Mouse (Mus musculus): Measurements from ENCODE around the gene Slc16a3.

Slc16a3 gene

GRCm38 (mm10) chr11:120979711-120980426, 31.6 kb downstream of the Slc16a3 start:
- no peak for DNase-seq

DNA sequence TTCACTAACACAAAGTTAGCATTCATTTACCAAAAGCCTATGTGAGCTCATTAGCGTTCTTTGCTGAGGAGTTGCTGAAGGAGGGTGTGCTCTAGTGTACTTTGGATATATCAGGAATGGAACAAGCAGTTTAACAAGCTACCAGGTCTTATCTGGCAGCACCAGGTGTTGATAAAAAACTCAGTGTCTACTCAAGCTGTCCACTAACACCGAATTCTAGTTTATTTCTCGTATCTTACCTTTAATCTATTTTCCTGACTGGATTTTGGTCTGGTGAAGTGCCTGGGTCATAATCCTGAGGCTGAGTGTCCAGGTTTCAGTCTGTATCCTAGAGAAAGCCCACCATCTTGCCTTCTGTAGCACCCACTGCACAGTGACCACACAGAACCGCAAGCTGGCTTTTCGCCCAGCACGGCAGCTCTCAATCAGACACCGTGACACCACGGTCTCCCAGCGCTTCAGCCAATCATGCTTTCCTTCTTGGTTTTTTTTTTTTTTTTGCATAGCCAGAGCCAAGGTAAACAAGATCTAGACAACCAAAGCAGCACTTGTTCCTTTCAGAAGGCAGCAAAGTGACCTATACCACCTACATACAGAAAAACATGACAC, 32.3 kb downstream of the Slc16a3 start:
- no peak for DNase-seq

DNA sequence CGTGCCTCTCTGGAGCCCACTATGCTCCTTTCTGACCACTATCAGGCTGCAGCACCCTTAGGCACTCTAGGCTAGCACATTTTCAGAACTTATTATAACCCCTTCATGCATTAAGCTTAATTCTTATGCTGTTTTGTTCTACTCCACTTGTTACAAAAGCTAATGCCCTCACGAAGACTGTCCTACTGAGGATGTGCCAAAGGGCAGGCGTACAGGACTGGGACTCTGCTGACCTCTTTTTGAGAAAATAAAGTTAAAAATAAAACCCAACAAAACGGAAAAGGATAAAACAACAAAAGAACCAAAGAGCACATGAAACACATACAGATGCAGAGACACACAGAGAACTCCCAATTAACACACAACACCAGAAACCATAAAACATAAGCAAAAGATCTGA, 33.4 kb downstream of the Slc16a3 start:
- DNase-seq: no peak

DNA sequence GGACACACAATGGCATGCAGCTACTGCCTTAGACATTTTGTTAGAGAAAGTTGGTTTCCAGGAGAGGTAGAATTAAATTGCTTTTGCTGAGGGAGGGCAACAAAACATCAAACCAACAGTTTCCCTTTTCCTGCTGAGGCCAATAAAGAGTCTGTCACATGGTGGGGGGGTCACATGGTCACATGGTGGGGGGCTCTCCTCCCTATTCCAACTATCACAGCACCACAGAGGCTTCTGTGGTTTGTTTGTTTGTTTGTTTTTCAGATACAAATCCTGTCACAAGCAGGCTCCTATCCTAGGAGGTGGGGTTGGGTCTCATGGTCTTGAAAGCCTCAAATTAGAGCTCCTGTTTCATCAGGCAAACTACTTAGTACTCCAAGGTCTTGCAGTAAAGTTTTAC, 34.2 kb downstream of the Slc16a3 start:
- DNase-seq: no peak

DNA sequence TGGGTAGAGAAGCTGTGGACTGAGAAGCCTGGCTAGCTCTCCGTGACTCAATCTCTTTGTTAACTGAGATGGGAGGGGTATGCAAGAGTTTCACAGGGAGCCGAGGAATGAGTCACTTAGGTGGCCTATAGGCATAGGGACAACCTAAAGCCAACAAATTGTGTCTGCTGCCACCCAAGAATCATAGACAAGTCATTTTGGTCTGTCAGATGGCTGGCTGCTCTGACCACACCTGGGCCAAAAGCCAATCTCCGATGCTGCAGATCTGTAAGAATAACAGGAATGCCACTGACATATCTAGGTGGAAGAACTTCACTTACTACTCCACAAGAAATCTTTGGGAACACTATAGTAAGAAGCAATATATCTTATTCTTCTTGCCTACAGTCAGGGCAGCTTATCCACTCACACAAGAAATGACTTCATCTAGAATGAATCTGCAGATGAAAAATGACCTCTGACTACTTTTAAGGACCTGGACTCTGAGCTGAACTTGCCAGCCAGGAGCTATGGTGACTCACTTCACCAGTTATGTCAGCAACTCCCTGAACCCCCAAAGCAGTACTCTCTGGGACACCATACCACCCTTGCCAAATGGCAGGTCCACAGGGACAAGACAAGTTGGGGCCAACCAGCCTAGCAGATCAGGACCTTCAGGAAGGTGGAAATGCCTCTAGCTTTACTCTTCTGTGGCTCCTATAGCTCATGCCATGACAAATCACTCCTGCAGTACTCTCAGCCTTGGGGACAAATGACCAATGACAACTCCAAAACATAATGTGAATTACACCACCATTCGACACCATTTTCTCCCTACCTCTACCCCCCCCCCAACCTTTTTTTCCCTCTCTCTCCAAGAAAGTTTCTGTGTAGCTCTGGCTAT, 36.4 kb downstream of the Slc16a3 start:
- DNase-seq: no peak

GRCm38 (mm10) chr11:120987608-120988007, 39.3 kb downstream of the Slc16a3 start:
- no peak for DNase-seq

- DNase-seq: no peak
Observed at GRCm38 (mm10) chr11:120988410-120988809, 40.1 kb downstream of the Slc16a3 start.

GRCm38 (mm10) chr11:120989523-120989922, 41.2 kb downstream of the Slc16a3 start:
- DNase-seq: no peak

- peak; percentile 64 for DNase-seq
Observed at GRCm38 (mm10) chr11:120990126-120990781, 42.0 kb downstream of the Slc16a3 start.

GRCm38 (mm10) chr11:120990951-120991526, 42.8 kb downstream of the Slc16a3 start, which contains the start of gene Csnk1d:
Gene Csnk1d (minus strand): TSS chr11:120991330.
- peak; percentile 96 for DNase-seq

GRCm38 (mm10) chr11:120991791-120992190, 43.5 kb downstream of the Slc16a3 start:
- no peak for DNase-seq

DNA sequence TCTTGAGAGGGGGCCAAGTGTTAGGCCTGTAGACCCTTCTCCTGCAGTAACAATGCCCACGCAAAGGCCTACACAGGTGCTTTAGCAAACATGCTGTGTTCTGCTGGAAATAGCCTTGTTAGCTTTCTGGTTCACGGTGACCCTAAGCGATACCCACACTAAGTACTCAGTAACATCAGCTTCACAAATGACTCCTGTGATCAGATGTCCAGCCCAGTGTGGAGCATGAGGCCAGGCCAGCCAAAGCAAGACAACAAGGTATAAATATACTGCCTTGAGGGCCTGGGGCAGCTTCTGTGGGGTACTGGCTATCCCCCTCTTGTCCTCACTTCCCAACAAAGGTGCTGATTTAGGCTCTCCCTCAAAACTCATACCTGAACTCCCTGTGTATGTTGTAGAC, 44.8 kb downstream of the Slc16a3 start:
- DNase-seq: no peak

GRCm38 (mm10) chr11:120993586-120993985, 45.3 kb downstream of the Slc16a3 start:
- no peak for DNase-seq

DNA sequence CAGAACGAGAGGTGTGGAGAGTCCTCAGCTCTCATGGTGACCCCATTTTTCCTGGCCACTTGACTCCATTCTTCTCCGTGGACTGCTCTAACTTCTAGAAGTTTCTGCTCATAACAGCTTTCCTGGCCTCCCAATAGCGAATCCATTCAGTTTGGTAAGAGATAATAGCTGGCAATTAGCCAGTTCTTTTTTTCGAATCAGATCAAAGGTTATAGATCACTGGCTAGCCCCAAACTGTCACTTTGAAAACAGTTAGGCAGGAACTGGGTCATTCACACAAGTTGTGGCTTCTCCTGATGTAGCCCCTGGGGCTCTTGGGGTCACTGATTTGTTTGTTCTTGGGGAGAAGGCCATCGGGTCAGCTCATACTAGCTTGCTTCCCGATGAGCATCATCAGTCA, 46.5 kb downstream of the Slc16a3 start:
- no peak for DNase-seq

DNA sequence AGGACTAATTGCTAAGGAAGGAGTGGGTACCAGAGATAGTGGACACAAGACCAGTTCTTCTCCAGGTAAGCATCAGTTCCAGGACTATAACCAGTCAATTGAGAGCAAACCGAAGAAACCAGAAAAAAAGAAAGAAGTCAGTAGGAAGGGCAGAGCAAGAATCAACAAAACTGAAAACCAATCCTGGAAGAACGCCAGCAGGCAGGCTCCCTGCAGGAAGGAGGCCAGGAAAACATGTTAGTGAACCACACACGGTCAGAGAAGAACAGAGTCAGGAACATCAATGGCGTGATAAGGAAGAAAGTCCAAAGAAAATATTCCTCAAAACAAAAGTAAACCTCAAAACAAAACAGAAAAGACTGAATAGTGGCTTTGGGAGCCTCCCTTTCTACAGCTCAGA, 53.7 kb downstream of the Slc16a3 start:
- DNase-seq: no peak

DNA sequence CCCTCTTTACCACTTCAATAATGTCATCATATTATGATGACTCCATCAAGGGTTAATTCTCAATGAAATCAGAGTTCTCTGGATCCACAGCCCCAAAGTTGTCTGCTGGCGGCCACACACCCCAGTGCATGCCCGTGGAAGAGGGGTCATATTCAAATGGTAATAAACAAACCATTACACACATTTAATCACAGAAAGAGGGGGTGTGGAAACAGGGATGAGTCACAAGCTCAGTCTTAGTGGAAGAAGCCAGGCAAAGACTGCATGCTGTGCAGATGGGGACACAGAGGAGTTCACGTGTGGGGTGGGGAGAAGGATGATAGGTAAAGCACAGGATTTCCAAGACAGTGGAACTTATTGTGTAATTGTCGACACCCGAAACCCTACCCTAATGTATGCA, 56.0 kb downstream of the Slc16a3 start:
- DNase-seq: no peak

GRCm38 (mm10) chr11:121006184-121006583, 57.9 kb downstream of the Slc16a3 start:
- DNase-seq: no peak

DNA sequence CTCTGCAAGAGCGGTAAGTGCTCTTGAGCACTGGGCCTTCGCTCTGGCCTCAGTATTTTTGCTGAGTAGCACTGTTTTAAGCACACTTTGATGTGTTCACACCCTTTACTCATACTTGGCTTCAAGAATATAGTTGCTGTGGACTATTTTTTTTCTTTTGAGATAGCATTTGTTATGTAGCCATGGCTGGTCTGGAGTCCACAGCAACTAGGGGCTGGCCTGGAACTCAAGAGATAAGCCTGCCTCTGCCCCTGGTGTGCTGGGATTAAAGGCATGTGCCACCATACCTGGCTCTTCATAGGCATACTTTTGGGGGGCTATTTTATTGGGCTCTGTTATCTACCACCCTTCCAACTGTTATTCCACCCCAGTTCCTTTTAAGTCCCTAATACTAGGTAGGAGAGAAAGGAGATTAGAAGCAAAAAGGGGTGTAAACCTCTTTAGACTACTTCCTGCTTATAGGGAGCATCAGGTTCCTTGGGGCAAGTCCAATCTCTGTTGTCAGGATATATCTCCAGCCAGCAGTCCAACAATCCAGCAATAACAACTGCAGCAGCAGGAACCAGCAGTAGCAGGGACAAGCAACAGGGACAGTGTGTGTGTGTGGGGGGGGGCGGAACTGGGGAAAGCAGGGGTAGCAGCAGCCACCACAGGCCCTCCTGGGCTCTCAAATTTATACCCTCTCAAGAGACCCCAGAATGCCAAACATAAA, 61.9 kb downstream of the Slc16a3 start:
- no peak for DNase-seq
